Mouse (Mus musculus) spleen, postnatal 10 days (tissue): ENCODE measurements at regions not wholly inside any gene's neighbourhood (a gene's known extent, or its start where the extent isn't known, plus 50 kb on each side); places are given as distances from the start of the nearest gene placed in this dataset.

Experiments
- DNase-seq, 2 experiments: peaks; one replicate each; pipeline ENCODE4 v3.0.0; 2021 to 2022; ENCODE audit warnings: low spot score in 2 of 2

- no peak for DNase-seq
These were observed 352.8 kb upstream of the Slco3a1 start for GRCm38 (mm10) chr7:74907391-74907790.

DNA sequence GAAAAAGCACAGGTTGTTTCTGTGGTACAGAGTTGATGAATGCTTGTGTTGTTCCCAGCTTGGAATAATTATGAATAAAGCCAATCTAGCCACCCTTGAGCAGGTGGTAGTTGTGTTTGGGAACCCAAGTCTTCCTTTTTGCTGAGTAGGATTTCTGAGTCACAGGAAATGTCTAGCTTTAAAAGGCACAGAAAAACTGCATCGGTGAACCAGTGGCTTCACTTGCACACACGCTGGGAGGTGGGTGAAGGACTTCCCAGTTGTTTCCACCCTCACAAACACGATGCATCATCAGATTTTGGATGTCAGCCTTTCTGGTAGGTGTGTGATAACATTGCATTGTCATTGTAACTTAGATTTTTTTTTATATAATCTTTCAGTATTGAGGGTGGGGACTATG is 322.9 kb upstream of the Slco3a1 start:
- no peak for DNase-seq

GRCm38 (mm10) chr7:74876667-74877066 is 322.1 kb upstream of the Slco3a1 start:
- DNase-seq = no peak

DNA sequence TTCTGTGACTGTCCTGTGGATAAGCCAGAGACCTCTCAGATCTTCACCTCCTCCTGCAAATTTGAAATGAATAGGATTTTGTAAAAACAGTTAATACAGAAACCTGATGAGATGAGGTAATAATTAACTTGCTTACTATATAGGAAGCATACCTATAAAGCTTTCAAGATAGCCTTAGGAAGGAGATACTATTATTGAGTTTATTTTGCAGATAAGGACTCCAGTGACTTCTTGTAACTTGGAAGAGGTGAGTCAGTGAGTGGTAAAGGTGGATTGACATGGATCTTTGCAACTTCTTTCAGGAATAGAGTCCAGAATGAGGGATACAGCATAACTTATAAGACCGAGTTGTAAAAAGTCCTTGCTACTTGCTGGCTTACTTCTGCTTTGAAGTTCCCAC is 315.7 kb upstream of the Slco3a1 start:
- no peak for DNase-seq

GRCm38 (mm10) chr7:74862727-74863126 is 308.1 kb upstream of the Slco3a1 start:
- no peak for DNase-seq

DNA sequence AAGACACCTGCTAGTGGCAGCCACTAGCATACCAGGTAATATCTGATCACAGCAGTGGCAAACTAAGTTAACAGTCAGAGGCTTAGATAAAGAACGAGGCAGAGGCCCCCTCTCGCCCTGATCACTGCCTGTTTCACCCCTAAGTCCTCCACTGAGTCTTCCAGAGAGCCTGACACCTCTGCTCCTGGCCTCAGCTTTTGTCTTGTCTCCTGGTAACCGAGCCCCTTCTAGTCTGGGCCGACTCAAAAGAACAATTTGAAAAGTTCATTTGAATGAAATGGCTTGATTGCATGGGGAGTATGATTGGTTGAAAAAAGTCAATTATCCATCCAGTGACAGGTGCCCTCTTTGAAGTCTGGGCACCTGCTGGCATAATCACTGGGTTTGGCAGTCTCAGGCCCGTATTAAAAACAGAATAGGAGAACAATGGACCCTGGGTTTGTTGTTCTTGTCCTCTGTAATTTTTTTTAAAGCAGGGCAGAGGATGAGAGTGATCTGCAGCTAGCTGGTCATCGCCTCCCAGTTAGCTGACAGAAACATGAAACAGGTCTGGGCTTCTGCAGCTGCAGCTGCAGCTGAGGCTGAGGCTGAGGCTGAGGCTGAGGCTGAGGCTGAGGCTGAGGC is 289.8 kb upstream of the Slco3a1 start:
- no peak for DNase-seq

DNA sequence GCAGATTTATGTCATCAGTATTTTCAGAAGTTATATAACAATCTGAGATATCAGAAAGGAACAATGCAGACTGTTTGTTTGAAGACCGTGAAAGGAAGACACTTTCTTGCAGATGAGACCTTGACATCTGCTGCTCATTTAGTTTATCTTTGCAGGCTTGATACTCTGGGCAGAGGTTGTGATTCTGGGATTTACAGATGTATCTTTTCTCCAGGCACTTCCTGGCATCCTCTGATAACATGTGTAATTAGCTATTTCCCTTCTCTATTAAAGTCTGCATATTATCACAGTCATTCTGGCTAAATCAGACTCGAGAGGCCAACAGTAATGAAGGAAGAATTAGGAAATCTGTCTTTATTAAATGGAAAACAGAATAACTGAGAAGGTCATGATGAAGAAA is 268.7 kb upstream of the Slco3a1 start:
- no peak for DNase-seq

GRCm38 (mm10) chr7:74793241-74793640 is 238.7 kb upstream of the Slco3a1 start:
- no peak for DNase-seq

- no peak for DNase-seq
These were observed 234.1 kb upstream of the Slco3a1 start for GRCm38 (mm10) chr7:74788696-74789095.

- no peak for DNase-seq
These were observed 217.1 kb upstream of the Slco3a1 start for GRCm38 (mm10) chr7:74771435-74772406.

DNA sequence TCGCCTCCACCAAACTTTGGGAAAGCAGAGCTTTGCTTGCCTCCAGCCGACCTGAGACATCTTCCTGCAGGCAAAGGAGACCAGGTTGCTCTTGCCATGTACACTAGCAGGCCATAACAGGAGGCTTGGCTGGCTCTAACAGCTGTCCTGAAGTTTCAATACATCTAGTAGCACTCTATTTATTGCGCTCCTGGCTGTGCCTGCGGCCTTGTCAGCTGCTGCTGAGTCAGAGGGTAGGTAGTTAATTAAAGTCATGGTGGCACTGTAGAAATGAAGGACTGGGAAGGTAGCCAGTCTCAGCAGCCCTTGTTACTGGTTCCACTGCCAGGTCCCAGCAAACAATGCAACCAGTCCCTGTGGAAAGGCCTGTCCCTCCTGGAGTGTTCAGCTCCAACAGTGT is 212.0 kb upstream of the Slco3a1 start:
- no peak for DNase-seq

DNA sequence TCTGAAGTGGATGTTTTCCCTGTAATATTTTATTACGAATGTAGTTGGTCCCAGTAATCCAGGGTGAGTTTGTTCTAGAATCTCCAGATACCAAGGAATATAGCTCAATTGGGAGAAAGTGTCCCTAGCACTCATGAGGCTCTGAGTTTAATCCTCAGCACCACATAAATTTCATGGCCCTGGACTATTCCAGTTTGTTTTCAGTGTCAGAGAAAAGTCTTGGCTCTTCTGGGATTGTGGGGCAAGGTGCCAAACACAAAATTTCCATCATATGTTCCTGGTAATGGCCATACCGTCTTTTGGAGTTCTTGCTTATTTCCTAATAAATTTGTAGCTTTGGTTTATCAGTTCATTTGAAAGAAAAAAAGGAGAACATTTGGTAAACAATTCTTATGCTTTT is 202.9 kb upstream of the Slco3a1 start:
- DNase-seq = no peak

- DNase-seq = no peak
These were observed 193.1 kb upstream of the Slco3a1 start for GRCm38 (mm10) chr7:74747704-74748103.

DNA sequence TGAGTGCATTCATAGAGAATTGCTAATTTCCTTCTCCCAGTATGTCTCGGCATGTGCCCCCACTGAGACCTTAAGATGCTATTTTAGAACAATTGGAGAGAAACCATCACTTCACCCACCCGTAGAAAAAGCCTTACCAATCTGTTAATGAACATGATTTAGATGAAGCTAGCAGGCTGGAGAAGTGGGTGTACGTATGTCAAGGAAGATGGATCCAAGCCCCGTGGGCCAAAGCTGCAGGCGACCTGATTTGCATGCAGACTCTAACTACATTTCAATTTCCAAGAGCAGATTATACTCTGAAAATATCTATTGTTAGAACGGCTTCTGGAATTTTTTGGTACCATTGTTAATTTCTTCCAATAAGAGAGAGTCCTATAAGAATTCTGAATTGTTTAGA is 180.4 kb upstream of the Slco3a1 start:
- DNase-seq = no peak

DNA sequence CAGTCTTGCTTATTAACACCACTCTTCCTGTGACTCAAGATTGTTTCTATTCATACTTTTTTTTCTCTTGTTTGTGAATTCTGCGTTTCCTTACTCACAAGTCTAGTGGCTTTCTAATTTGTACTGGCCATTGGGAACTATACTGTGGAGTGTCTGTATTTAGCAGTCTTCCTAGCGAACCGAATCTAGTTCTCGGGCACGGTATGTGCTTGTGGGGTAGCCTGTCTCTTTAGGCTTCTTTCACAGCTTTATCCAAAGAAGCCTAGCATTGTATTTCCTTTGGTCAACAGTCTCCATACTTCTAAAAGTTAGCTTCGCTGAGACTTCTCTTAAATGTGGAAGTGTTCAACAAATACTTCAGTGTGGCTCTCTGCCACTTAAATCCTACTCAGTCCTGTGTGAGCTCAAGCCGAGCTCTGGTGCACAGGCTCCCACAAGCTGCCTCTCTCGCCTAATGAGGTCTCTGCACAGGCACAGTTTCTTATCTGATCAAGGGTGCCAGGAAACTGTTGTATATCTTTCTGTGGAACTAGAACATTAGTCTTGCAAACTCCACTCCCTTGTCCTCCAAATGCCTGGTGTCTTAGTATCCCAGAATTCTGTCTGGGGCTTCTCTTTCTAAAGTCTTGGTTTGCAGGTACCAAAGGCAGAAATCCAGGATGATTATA is 171.9 kb upstream of the Slco3a1 start:
- DNase-seq = no peak

- no peak for DNase-seq
These were observed 164.7 kb upstream of the Slco3a1 start for GRCm38 (mm10) chr7:74719321-74719720.

DNA sequence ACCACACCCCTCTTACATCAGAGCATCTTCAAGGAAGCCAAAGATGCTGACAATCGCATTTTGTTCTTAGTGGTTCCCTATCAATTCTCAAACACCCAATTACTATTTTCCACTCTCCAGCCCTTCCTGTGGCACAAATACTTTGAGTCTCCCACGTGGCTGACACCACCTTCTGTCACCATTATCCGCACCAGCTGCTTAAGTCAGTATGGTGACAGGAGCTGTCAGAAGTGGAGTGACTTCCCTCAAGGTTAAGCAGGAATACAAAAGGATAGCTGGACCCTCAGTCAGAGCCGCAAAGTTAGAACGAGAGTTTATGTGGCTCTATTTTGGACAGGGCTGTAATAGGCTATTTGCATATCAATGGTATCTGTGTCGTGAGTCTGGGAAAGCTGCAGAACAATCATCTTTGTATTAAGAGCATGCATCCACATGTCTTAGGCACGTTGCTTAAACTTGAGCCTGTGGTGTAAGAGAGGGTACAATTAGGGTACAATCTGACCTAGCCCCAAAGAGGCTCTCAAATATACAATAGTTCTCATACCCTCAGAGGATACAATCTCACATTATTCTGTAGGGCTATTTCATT is 155.5 kb upstream of the Slco3a1 start:
- DNase-seq = no peak

DNA sequence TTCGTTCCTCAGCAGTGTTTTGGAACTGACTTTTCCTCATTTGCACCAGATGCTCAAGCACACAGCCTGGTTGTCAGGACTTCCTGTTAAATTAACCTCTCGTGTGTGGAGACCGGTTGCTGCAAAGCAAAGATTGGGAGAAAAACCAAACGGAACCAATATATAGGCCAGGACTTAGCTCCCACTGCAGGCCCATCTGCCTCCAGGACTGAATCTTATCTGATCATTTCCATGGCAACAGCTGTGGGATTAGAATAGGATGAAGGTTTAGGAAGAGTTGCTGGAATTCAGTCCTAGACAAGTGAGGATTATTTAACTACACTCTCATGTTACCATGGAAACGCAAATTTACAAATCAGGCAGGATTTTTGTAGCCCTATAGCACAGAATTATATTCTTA is 154.4 kb upstream of the Slco3a1 start:
- no peak for DNase-seq

GRCm38 (mm10) chr7:74703533-74703932 is 149.0 kb upstream of the Slco3a1 start:
- DNase-seq = no peak

- no peak for DNase-seq
These were observed 143.3 kb upstream of the Slco3a1 start for GRCm38 (mm10) chr7:74697794-74698354.

- DNase-seq = no peak
These were observed 141.7 kb upstream of the Slco3a1 start for GRCm38 (mm10) chr7:74696286-74696685.

- DNase-seq = no peak
These were observed 138.5 kb upstream of the Slco3a1 start for GRCm38 (mm10) chr7:74693049-74693448.
